Mouse (Mus musculus) gastrocnemius, postnatal 4 days (tissue): ENCODE results near the gene Shc3. TPM values are rescaled to one million over a fixed set of nuclear protein-coding genes. Genes with fewer than 3 reads are reported as not detected.

Source experiments
- DNase-seq, 2 experiments: peaks; one replicate each; pipeline ENCODE4 v3.0.0; 2021 to 2022; ENCODE audit warnings: low spot score in 2 of 2, mixed read lengths in 2 of 2
- total RNA-seq, 2 experiments: library from RNA; stranded (reverse); gene quantifications; 2 replicates each; pipeline ENCODE4 v1.2.3; 2021

The Shc3 gene
- total RNA-seq, 2 experiments from 2014 or later: 3.8 to 3.9 TPM

DNA sequence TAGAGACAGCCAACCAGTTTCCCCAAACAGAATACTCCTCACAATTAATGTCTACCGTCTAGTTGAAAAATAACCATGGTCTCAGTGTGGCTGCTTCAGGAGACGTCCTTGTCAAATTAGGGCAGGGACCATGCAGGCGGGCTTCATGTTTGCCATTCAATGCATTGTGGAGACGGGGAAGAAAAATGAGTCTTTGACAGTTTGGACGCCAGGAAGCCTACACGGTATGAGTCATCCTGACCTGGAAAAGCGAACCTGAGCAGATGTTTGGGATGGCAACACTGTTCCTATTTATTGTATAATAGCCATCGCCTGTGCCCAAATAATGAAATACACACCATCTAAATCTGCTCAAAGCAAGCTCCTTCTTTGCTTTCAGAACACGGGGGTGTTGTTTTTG, 83.9 kb downstream of the Shc3 start:
- DNase-seq: no peak

DNA sequence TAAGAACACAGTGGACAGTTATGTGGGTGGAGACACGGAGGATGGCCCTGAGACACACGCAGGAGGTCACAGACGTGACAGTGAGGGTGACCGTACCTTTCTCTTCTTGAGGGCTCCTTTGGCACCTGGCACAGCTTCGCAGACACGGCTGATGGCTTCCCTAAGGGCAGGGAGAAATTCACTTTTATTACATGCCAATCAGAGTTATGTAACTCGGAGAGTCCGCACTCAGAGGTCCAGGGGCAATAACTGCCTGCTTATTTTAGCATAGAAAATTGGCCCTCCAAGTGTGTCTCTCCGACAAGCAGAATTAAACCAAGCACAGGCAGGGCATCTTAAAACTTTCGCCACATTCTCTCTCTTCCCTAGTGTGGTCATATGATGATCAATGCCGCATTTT, 86.4 kb downstream of the Shc3 start:
- no peak for DNase-seq

DNA sequence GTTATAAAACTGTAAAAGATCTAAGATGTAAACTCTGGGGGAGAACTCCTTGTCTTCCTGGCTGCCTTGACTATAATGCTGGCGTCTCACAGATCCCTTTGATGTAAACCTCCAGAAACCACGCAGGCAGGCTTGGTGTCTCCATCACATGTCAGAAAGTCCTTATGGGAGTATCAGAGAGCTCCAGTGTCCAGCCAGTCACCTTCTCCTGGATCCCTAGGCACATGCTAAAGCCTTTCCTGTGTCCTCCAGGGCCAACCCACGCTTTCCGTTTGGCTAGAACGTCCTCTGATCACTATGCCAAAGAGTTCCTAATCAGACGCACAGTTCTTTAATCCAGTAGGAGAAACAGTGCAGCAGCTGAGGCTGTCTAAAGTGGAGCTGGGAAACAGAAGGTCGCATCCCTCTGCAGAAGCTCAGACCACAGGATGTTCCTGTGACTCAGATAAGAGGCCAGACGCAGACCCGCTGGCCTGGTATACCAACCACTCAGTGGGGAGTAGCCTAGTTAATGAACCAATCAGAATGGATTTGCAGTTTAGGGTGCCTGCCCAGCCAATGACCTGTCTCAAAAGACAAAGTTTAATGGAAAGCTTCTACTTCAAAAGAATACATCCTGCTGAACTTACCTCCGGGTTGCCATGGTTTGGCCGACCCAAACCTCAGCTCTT, 88.7 kb downstream of the Shc3 start:
- no peak for DNase-seq

DNA sequence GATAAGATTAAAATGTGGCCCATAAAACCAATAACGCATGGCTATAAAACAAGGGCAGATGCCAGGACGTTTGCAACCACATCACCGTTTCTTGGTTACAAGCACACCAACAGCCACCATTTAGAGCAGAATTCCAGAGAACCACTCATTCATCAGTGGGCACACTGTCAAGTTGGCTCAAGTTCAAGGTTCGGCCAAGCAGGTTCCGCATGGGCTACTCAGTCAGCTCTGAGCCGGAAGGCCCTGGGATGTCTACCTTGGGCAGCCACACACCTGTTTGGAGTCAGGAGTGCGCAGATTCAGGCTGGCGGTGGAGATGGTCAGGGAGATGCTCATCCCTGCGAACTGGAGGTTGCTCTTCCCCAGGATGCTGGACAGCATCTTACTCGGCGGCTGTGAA, 89.4 kb downstream of the Shc3 start:
- peak in 1 of 2 experiments; percentile 13 for DNase-seq

DNA sequence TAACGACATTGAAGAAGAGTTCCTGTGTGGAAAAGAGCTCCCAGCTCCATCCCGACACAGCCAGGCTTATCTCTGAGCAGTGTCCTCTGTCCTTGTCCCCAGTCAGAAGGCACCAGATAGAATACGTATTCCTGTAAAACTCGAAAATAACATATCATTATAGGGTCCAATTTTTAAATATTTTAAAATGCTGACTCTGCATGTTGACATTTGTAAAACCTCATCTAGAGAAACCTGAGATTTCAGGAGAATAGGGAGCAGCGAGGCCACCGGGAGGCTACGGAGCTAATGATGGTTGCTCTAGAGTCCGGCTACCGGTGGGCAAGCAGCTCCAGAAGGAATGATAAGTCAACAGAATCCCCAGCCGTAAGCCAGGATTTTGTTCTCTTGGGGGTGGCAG, 92.2 kb downstream of the Shc3 start:
- no peak for DNase-seq

DNA sequence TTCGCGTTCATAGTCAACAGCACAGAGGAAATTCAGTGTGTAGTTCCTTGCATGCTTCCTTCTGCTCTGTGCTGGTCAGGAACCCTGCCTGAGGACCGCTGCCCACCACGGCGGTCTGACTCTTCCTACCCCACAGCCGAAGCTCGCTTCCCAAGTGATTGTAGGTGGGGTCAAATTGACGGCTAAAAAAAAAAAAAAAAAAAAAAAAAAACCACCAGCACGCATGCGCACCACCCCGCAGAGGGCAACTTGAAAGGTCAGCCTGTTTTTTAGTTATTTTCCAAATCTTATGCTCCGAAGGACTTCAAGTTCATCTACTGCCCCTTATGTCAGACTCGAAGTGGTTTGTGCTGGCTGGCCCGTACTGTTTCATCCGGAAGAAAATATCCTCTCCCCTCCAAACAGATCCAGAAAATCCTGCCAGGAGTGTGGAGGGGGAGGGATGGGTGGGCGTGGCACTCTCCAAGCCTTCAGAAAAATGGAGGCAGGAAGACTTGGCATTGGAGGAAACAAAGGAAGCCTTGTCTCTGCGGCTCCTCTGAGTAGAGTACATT, 100.4 kb downstream of the Shc3 start:
- DNase-seq: no peak

DNA sequence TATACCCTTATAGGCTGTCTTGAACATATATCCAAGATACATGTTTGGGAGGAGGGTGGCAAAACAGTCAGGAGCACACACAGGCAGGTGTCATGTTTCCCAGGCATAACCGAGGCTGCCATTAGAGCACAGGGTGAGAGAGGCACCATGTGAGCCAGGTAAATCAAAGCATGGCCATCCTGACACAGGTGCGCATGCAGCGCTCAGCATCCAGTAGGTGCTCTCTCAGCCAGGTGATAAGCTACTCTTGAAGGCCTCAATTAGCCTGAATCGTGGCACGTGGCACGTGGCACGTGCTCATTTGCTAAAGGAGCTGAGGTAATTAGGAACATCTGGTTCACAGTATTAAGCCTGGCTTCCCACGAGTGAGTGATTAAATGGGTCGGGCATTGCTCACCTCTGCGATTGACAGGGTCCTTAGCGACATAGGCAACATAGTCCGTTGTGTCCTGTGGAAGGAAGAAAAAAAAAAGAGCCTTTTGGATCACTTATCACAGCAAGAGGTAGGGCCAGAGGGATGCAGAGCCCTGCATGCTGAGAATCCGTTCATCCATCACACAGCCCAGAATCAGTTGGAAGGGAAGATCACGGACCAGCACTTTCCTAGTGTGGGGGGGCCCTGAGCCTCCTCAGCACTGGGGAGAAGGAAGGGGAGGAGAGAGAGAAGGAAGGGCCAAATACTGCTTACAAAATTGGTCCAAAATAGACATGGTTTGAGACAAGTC, 102.9 kb downstream of the Shc3 start:
- no peak for DNase-seq

DNA sequence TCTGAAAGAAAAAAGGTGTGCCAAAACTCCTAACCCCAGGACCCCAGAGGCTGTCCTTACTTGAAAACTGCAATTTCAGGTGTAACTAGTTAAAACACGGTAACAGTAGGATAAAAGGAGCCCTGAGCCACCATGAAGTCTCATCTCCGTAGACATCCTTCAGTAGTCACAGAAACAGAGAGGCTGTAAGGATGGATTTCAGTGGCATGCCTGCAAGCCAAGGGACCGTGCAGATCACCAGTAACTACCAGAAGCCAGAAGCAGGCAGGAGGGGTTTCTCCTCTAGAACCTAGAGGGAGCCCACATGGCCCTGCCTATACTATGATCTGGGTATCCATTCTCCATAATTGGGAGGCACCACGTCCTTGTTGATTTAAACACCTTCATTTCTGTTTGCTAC, 104.9 kb downstream of the Shc3 start:
- no peak for DNase-seq

DNA sequence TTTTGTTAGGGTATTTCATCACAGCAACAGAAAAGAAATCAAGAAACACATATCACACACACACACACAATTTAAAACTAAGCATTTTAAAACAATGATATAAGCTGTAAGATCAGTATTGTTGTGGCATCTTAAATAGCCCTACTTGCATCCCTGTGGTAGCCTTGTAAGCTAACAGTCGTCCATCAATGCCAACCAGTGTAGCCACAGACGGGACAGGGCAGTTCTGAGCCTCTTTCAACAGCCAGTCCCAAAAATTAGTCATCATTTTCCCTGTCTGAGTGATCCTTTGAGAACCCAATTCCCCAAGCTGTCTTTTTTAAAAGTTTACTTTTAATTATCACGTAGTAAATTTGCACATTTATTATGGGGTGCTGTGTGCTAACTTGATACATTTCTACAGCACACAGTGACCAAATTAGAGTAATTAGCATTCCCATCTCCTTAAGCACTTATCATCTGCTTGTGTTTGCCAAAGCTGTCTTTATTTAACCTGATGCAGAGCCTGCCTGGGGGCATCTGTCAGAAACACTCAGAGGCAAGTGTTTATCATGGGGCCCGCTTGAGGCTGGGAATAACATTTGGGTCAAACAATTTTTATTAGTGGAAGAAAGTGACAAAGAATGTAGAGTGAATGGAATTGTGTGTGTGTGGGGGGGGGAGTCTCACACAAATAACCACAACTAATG, 112.9 kb downstream of the Shc3 start:
- DNase-seq: no peak

DNA sequence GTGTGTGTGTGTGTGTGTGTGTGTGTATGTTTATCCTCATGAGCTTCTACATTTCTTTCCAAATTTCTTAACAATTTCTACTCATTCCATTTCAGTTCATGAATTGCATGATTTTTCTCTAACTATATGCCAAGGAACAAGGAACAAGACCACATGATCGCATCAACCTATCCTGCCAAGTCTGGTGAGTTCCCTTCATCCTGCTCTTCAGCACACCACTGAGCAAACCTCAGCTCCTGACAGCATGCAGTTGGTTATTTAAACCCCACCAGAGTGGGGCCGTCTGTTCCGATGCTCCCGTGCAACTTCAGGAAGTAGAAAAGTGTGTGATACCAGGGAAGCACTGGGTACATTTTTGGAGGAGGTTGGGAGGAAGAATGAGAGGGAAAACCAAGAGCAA, 122.7 kb downstream of the Shc3 start:
- DNase-seq: no peak

DNA sequence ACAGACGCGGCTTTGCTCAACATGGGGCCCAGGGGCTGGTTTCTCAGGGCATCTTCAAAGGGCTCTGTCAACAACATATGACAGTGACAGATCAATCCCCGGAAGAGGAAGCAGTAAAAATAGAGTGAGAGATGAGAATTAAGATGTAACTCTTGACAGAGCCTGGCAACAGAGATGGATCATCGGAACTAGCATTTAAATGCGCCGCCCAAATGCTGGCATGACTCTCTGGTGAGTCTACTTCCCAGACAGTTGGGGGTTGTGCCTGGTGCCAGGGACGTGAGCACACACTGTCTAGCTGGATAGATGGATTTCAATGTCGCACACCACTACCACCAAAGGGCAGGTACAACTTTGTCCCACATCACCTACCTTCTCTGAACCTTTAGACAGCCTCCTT, 126.3 kb downstream of the Shc3 start:
- no peak for DNase-seq

DNA sequence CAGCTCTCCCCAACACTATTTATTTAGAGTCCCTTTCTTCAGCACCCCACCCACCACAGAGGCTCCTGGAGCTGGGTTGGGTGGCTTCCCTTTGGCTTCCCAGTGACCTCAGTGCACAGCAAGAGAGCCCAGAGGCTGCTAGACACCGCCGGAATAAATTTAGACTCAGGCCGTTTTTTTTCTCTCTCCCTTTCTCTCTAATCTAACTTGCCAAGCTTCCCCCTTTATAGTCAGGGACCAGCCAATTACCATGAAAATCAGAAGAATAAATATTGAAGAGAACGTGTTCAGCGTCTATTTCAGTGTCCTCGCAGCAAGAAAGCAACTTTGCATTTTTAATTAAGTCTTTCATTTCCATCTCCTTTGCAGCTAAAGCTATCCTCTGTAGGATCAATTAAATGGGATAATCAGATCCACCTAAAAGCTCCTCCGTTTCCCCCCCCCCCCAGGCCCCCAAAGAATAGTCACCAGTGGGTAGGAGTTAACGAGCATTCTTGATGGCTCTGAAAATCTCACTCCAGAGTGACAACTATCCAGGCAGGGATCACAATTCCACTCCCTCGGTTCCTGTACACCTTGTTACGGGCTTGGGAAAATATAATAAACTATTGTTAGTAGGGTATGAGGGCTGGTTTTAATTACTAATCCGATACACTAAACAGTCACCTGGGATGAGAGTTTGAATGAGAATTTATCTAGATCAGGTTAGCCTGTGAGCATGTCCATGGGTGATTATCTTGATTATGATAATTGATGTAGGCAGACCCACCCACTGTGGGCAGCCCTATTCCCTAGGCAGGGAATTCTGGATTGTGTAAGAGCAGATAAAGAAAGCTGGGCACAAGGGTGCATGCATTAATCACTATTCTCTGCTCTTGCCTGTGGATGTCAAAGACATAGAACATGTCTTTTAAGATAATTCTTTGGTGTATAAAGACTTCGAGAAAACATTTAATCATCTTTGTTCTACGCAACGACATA, 131.8 kb downstream of the Shc3 start:
- DNase-seq: no peak

DNA sequence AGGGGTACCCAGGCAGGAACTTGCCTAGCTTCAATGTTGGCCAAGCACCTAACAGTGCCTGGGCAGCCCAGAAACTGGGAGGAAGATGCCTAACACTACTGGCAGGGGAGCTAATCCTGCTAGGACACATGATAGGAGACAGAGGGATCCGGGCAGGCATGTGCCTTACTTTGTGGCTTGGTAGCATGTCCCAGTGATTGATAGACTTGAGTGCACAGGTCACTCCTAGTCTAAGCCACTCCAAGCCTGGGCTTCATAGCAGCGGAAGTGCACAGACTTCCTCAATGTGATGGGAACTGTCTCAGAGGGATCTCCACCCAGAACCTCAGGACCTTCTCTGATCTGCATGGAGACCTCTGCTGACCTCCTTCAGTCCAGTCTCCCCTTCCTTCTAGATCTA, 134.1 kb downstream of the Shc3 start:
- no peak for DNase-seq

DNA sequence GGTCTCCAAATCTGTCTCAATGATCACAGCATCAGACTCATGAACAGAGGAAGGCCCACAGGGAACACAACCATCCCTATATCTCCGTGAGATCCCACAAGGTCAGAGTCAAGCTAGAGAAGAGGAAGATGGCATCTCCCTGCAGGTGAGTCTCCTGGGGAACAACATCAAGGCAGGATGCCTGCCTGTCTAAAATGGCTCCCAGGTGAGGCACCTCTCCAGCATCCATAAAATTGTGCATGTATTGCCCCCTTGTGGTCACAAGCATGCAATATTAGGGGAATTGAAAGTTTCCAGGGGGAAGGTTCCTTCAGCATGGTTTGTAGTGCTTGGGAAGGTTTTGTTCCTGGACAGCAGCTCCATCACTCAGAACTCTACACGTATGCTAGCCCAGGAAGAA, 134.8 kb downstream of the Shc3 start:
- DNase-seq: no peak

DNA sequence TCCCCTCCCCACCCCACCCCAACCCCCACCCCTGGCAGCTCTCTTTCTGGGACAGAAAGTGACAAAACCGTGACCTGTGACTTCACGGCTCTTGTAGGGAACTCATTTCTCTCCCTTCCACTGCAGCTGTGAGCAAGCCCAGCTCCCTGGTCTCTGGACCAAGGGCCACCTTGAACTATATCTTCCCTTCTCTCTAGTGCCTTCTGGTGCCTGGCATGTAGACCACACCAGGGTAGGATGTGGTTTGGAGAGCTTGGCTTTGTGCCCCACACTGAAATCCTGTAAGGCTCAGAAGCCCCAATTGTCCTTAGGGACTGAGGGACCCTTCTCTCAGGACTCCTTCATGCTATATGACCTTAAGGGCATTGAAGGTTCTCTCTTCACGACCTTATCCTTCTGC, 135.8 kb downstream of the Shc3 start:
- DNase-seq: no peak

DNA sequence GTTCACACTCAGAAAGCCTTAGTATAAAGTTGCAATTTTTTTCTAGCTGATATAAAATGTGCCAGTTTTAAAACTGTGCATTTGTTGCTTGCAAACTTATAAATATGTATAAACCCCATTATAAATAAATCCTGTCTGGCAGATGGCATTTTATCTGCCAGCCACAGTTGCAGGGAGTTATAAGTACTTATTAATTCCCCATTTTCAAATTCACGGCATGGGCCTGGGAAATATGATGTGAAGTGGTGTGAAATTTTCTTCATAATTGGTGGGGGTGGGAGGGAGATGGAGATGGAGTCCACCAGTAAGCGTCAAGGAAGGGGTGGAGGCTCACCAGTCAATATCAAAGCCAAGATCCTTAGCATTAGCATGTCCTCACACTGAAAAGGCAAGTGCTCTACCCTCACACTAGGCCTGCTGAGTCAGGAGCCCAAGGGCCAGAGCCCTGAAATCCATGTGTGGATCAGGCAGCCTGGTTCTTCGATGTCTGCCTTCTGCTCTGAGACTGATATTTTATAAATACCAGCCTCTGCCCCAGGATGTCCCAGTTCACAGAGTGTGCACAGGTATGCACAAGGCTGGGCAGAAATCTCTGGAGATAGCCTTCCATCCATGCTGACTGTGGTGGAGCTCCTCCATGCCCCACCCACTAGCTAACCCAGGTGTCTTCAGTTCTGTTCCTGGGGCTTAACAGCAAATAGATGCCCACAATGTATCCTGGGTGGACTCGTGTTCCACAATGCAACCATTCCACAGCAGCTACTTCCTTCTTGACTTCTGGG, 143.4 kb downstream of the Shc3 start:
- no peak for DNase-seq

DNA sequence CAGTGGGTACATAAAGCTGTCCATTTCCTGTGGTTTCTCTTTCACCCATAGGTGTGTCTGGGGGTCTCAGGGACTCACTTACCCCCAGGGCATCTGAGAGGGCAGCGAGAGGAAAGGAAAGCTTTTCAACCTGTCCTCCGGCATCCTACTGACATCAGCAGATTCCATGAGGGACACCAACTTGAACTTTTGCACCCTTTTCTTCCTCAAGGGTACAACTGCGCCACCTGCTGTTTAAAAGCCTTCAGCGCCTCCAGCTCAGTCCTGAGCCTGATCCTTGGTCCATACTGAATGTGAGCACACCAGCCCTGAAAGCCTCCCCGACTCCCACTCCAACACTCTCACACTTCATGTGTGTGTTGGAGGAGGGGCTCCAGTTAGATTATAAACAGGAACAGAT, 144.6 kb downstream of the Shc3 start:
- DNase-seq: peak; percentile 45 to 71

DNA sequence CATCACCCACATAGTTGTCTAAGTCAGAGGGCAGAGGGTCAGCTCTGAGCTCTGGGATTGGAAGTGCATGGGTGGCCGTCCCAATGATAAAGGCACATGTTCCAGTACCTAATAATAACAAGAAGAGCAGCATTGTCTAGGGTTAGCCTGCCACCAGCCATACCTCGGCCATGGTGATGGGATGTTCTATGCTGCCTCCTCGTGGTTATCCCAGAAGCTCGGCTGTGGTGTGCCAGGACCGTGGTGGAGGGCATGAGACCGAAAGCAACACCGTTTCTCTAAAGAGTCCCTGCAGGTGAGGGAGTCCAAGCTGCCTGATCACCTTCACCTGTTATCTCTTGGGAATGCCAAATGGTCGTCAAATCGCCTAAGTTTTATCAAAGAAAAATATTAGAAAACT, 145.6 kb downstream of the Shc3 start:
- DNase-seq: no peak

DNA sequence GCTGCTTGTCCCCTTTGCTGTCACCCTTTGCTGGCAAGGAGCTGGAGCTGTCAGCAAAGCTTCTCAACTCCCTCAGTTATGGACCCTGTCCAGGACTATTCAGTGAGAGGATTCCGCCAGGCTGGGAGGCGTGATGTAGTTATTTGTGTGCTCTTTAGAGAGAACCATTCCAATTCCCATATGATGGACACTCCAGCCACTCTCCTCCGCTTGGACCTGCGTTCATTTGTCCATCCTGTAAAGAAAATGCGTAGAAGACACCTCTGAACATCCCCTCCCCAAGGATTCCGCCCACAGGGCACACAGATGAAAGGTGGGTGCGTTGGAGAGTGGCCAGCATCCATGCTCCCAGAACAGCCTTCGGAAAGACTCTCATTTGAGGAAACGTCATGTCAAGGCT, 148.4 kb downstream of the Shc3 start:
- DNase-seq: no peak

DNA sequence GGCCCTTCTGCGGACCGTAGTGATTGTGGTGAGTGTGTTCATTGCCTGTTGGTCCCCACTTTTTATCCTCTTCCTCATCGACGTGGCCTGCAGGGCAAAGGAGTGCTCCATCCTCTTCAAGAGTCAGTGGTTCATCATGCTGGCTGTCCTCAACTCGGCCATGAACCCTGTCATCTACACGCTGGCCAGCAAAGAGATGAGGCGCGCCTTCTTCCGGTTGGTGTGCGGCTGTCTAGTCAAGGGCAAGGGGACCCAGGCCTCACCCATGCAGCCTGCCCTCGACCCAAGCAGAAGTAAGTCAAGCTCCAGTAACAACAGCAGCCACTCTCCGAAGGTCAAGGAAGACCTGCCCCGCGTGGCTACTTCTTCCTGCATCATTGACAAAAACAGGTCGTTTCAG, 149.7 kb downstream of the Shc3 start:
- no peak for DNase-seq
